Mouse (Mus musculus) right cerebral cortex, postnatal 36 days (tissue): ENCODE data around the gene Mrgprx2.
"Not testable (repeated sequence)": the region's sequence is repeated elsewhere in the genome, so short reads cannot be mapped to it uniquely, and the experiment has no call there.

ENCODE experiments used
- DNase-seq, 2 experiments: peaks; one replicate each; pipeline ENCODE4 v3.0.0; 2022; ENCODE audit warnings: low spot score in 2 of 2, mixed read lengths in 1 of 2

Gene Mrgprx2

DNA sequence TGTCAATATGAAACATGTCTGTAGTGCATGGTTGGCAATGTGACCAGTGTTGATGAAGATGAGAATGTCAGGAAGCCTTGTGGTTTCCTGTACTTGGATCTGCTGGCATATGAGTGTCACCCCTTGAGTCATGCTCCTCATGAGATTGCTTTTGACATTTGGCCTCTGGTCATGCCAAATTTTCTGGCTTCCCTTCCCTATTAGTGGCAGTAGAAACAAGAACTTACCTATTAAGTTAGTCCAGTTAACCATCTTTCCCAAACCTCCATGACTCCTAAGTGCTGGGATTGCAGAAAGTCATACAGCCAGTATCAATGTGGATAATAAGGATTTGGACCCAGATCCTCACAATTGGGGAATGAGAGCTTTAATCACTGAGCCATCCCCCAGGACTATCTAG lies at the start of gene Mrgprx2:
Mrgprx2 (minus strand) TSS at position 101 of the 400 bp plus-strand sequence.
- no peak for DNase-seq

- DNase-seq: no peak
Observed at GRCm38 (mm10) chr7:48456242-48456641, 42.9 kb downstream of the Mrgprx2 start, which contains the start of gene Mrgprb1. Mrgprb1 (minus strand) TSS chr7:48456342.

DNA sequence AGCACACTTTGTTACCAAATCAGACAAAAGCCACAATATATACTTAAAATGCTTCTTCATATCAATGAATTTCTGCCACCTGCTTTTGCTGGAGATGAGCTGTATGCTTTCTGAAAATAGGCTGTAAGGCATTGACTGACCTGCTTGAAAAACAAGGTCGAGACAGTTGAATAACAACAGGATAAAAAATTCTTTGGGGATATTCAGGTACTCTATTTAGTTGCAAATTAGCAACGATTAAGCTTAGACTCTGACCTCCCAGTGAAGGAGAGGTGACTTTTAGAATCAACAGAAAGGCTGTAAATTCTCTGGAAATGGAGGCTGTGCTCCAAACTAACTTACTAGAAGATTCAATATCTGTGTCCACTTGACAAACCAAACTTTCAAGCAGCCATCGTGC lies 62.5 kb downstream of the Mrgprx2 start:
- no peak for DNase-seq

DNA sequence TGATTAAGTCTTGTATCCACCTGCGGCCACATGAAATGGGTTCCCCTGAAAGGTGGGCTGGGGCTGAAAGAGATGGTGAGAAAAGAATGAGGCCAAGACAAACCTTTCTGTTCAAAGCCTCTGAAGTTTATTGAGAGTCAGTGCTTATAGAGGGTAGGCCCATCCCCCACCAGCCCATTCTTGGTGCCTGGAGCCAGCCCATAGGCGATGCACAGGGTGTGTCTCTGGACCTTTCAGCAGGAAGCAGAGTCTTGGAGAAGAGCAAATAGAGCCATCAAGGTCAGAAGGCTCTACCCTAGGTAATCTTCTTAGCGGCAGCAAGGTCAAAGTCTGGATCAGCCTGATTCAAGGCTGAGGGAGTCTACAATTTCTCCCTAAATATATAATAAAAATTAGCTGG lies 63.2 kb downstream of the Mrgprx2 start:
- DNase-seq: not testable (repeated sequence)
